Mouse (Mus musculus) CD8-positive naive resting alpha-beta T cell, adult 2 months (primary cell): ENCODE measurements around the gene Shb.
"Not testable (repeated sequence)": the region's sequence is repeated elsewhere in the genome, so short reads cannot be mapped to it uniquely, and the experiment has no call there.

Experiments used
- DNase-seq, 2 experiments: peaks; one replicate each; pipeline ENCODE4 v3.0.0; 2022; ENCODE audit warnings: low read depth in 2 of 2, low spot score in 2 of 2

The Shb gene

DNA sequence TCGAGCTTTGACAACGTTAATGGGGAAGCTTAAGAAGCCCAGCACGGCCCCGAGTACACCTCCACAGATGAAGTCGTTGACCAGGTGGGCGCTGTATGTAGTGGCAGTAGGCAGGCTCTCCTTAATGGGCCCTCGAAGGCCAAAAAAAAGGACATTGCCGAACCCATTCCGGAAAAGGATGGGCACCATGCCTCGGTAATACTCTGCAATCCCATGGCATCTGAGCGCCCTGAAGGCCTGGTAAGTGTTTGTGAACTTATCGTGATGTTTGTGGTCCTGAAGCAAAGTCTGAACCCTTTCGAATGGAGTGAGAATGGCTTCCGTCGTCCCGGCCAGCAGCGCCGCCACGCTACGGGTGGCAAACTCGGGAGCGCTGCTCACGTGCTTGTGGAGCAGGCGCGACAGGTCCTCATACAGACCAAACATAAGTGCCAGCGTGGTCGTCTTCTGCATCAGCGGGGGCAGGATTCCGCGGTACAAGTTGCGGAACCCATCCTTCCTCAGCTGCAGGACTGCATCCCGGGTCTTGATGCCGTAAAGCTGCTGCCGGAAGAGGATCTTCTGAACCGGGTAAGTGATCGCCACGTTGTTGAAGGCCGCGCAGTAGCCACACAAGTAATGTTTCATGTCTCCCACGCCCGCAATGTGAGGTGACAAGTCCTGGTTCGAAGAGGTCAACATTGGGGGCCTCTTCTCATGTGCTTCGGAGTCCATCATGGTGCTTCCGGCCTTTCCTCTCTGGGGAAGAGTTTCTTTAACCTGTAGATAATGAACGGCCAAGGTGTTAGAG is 132.7 kb downstream of the Shb start:
- DNase-seq, result no peak

DNA sequence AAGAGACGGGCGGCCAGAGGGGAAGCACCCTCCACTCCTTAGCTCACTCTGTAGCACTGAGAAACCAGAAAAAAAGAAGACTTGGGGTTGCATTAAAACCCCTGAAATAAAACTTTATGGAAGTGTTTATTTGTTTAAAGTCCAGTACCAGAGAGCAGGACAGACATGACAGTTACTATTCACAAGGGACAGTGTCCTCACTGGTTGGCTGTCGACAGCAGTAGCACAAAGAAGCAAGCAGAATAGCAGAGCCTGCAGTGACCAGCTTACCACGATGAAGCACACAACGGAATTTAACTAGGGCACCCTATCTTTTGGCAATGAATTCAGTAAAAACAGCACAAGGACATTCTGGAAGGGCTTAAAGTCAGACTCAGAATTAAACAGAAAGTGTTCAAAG is 134.0 kb downstream of the Shb start:
- not testable (repeated sequence) for DNase-seq

DNA sequence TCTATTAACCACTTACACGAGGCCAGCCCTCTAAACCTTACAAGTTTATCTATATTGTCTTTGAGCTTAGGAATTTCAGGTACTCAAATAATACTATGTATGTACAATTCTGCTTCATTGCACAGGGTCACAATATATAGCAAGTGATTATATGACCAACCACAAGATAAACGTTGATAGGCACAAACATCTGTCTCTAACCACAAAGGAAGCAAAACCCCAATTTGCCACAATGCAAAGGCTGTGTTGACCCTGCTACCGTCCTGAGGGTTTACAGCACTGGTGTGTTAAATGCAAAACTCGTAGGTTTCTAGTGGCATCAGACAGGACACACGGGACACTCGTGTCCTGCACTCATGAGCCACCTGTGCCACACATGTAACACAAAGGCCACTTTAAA is 136.1 kb downstream of the Shb start:
- DNase-seq, result not testable (repeated sequence)

DNA sequence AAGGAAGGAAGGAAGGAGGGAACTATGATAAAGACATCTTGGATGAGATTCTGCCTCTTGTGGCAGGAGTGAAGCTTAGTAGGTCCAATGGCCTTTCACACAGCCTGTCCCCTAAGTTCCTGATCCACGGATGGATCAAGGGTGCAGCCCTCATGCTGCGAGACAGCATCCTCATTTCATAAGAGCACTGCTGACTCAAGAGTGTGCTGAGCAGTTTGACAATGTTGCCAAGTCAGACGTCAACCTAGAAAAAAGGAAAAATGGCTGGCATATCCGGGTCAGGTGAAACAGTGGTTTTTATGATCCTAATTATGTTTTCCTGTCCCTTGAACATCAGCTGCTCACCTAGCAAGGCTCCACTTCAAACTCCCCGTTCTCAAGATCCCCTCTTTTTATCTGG is 138.6 kb downstream of the Shb start:
- no peak for DNase-seq

DNA sequence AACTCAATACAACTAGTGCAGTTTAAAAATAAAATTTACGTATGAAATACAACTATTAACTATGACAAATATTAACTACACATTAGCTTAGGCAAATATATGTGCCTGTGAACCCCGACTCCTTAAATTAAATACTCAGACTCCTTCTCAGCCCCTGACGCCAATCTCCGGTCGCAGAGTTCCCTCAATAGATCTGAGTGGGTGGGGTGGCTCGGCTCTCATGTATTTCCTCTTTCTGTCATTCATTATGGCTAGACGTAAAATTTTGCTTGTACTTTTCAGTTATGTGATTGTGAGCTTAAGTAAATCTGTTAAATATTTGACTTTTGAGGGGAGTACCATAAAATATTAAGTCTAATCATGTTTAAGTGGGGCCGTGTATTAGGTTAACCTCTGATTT is 139.3 kb downstream of the Shb start:
- no peak for DNase-seq

DNA sequence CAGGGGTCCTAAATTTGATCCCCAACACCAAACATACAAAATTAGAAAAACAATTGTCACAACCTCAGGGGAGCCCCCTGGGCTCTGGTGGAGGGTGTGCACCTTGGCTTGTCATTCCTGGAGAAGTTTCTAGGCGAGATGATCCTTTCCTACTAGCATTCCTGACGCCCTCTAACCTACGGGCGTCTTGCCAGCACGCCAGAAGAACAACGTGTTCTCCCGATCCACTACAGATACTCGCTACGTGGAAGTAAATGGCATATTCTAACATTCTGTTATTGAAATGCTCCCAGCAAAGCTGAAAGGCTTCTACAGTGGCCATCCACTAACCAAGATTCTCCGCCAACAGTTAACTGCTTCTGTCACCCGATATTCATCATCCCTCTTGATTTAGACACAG is 139.7 kb downstream of the Shb start:
- no peak for DNase-seq

DNA sequence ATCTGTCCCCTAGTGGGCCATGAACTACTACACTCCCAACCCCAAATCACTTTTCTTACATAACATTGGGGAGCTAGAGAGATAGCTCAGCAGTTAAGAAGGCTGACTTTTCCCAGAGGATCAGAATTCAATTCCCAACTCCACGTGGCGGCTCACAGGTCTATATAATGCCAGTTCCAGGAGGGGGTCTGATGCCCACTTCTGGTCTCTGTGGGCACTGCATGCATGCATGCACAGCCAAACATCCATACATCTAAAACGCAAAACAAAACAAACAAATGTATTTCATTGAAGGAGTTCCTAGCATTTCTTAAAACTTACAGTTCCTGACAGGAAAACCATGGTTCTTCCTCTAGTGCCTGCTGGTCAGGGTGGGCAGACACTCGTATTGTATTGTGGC is 140.2 kb downstream of the Shb start:
- DNase-seq, result no peak

DNA sequence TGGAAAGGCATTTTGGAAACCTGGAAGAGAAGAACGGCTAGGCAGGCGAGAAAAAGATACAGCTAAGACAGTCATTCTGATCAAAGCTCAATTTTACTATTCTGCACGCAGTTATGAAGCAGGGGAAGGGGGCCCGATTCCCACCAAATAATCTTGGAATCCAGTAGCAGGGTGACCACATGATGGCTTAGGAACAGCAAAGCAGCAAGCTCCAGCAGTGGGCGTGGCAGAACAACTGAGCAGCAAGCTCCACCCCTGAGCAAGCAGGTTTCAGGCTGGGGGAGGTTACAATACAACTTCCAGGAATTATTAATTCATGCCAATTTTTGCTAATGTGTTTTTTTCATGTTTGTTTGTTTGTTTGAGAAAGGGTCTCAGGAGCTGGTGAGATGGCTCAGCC is 145.0 kb downstream of the Shb start:
- DNase-seq, result not testable (repeated sequence)

DNA sequence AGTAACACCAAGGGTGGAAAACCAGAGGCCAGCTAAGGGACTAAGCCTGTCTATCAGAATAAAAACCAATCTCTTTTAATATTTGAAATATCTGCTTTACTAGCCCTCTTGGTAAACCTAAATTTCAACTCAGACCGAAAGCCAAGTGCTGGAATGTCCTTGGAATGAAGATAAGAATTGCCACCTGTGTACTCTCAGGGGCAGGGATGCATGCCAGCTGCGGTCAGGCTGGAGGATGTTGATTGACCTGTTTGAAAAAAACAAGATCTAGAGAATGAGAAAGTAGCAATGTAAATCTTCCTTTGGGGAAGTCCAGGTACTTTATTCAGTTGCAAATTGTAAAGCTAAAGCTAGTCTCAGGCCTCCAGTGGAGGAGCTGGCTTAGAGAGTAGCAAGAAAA is 150.1 kb downstream of the Shb start:
- not testable (repeated sequence) for DNase-seq

DNA sequence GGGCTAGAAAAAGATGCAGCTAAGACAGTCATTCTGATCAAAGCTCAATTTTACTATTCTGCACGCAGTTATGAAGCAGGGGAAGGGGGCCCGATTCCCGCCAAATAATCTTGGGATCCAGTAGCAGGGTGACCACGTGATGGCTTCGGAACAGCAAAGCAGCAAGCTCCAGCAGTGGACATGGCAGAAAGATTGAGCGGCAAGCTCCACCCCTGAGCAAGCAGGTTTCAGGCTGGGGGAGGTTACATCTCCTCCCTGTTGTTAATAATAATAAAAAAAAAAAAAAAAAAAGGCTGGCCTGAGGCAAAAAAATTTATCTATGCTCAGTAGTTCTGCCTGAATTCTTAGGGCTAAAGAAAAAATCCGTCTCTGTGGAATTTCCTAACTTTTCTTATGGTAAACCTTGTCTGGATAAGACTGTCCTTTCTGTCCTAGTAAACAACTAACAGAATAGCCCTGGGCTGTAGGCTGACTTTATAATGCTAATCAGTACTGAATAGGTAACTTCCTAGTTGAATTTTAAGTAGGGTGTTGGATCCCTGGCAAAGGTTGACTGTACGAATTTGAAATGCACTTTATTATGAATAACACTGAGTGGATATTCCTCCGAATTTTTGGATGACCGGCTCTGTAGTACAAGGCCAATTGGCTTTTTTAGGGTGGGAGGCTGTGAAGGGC is 151.2 kb downstream of the Shb start:
- not testable (repeated sequence) for DNase-seq

DNA sequence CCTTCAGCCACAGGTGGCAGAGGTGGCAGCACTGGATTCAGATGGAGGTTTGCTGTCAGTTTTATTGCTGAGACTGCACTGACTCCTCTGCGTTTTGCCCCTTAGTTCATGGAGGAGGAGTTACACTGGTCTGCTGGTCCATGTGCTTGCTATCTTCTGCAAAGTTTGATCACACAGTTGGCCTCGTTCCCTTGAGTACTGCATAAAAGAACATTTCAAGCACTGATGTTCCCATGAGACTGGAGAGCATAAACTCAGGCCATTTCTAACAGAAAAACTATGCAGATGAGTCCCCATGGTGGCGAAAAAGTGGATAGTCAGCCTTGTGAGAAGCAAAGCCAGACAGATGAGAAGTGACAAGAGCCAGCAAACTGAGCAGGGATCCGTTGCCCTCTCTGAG is 155.7 kb downstream of the Shb start:
- no peak for DNase-seq

DNA sequence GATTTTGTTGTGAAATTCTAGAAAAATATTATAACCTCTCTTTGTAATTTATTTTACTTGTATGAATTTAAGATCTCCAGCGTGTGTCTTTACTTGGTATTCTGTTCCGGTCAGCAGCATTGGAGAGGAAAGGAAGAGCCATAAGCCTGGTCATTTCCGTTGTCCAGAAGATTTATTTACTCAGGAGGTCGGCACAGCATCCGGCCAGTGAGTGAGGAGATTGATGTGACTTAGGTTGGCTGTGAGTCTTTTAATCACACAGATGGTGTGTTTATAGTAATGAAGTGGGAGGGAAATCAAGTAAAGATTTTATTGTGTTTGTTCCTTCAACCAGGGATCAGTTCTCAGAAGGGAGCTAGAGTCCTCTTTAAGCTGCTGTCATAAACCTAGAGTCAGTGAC is 157.4 kb downstream of the Shb start:
- no peak for DNase-seq
